Mouse (Mus musculus) adipose tissue, adult 10 weeks (tissue): ENCODE data around the gene Fsip1. TPM values are rescaled to one million over a fixed set of nuclear protein-coding genes. Genes with fewer than 3 reads are reported as not detected.

Experiments used
- polyA plus RNA-seq: library from polyadenylated mRNA; stranded (reverse); fragments of 350-450 nt; fragmentation: Illumina TruSeq; extraction: RNeasy Lipid Tissue Mini Kit (QIAGEN cat#74804); gene quantifications from one replicate; pipeline ENCODE4 v1.2.3, GENCODE M21; 2014; ENCODE audit warnings: low read depth, low replicate concordance

The Fsip1 gene
- polyA plus RNA-seq = 2.4 TPM

GRCm38 (mm10) chr2:118256621-118257053, at the start of gene Fsip1:
Gene Fsip1 (minus strand): TSS chr2:118256966.

GRCm38 (mm10) chr2:118111488-118112131, 145.2 kb downstream of the Fsip1 start, which contains the start of gene Thbs1:
Gene Thbs1 (plus strand): TSS chr2:118111876.

Other genes starting within 250 kb of the Fsip1 start
- gene Thbs1, start 145.1 kb downstream of the Fsip1 start, polyA plus RNA-seq = 59.2 TPM
- gene Gpr176, start 116.5 kb upstream of the Fsip1 start, polyA plus RNA-seq = 0.43 TPM
- gene Eif2ak4, start 131.7 kb upstream of the Fsip1 start, polyA plus RNA-seq = 10.0 TPM
- gene Srp14, start 222.7 kb upstream of the Fsip1 start, polyA plus RNA-seq = 198 TPM